Mouse (Mus musculus) C2C12 (cell line): ENCODE measurements at regions not wholly inside any gene's neighbourhood (a gene's known extent, or its start where the extent isn't known, plus 50 kb on each side); places are given as distances from the start of the nearest gene placed in this dataset.

Source experiments
- H3K27me3 ChIP-seq: one replicate; pipeline ENCODE4 v1.6.1; 2011; ENCODE audit not compliant: control insufficient read depth, insufficient read depth, insufficient read length
- H3K36me3 ChIP-seq: one replicate; pipeline ENCODE4 v1.6.1; 2011; ENCODE audit not compliant: control insufficient read depth, insufficient read depth
- H3K4me3 ChIP-seq: one replicate; pipeline ENCODE4 v1.5.1; 2011; ENCODE audit warnings: mild to moderate bottlenecking, control low read depth; ENCODE audit not compliant: poor library complexity, insufficient read depth, severe bottlenecking
- H3K79me2 ChIP-seq: one replicate; pipeline ENCODE4 v1.6.1; 2011; ENCODE audit not compliant: control insufficient read depth, insufficient read depth
- H3K79me3 ChIP-seq: one replicate; pipeline ENCODE4 v1.6.1; 2011; ENCODE audit warnings: low read depth, control low read depth
- H3ac ChIP-seq: one replicate; pipeline ENCODE3; 2011; ENCODE audit warnings: low read depth; ENCODE audit not compliant: control insufficient read depth, insufficient read length
- CEBPB ChIP-seq: IDR thresholded peaks from one replicate; pipeline ENCODE4 v1.6.1; 2011; ENCODE audit warnings: low read depth, mild to moderate bottlenecking, control low read depth, moderate library complexity
- CTCF ChIP-seq: IDR thresholded peaks from one replicate; pipeline ENCODE4 v1.5.1; 2011; ENCODE audit not compliant: control insufficient read depth, insufficient read depth, insufficient read length
- FOSL1 ChIP-seq: IDR thresholded peaks from one replicate; pipeline ENCODE4 v1.8.0; 2011; ENCODE audit warnings: mild to moderate bottlenecking, low read length; ENCODE audit not compliant: poor library complexity, insufficient read depth, severe bottlenecking
- MAX ChIP-seq: IDR thresholded peaks from one replicate; pipeline ENCODE4 v1.6.1; 2011; ENCODE audit warnings: mild to moderate bottlenecking, control low read depth
- MYOD1 ChIP-seq: IDR thresholded peaks from one replicate; pipeline ENCODE4 v1.6.1; 2011; ENCODE audit warnings: low read depth; ENCODE audit not compliant: control insufficient read depth, insufficient read length
- MYOG ChIP-seq: IDR thresholded peaks from one replicate; pipeline ENCODE4 v1.6.1; 2011; ENCODE audit not compliant: control insufficient read depth, insufficient read length; ENCODE audit errors: extremely low read depth
- USF1 ChIP-seq: IDR thresholded peaks from one replicate; pipeline ENCODE4 v1.6.1; 2011; ENCODE audit warnings: low read depth, mild to moderate bottlenecking, control low read depth, moderate library complexity

GRCm38 (mm10) chr3:82781464-82781863, 94.8 kb downstream of the Rbm46 start:
- H3K79me2 ChIP-seq = no peaks in the 10 kb centered on the region
- no peaks in the 10 kb centered on the region for H3K79me3 ChIP-seq
- H3K36me3 ChIP-seq = no peaks in the 10 kb centered on the region
- H3K4me3 ChIP-seq = no peak overlapping the region
- TF ChIP-seq CEBPB = no peak
- no peak for TF ChIP-seq MYOG
- TF ChIP-seq MYOD1 = no peak
- no peak for TF ChIP-seq FOSL1
- TF ChIP-seq CTCF = no peak
- no peak for TF ChIP-seq USF1
- no peak for TF ChIP-seq MAX
- no peaks in the 10 kb centered on the region for H3K27me3 ChIP-seq
- no peak overlapping the region for H3ac ChIP-seq

DNA sequence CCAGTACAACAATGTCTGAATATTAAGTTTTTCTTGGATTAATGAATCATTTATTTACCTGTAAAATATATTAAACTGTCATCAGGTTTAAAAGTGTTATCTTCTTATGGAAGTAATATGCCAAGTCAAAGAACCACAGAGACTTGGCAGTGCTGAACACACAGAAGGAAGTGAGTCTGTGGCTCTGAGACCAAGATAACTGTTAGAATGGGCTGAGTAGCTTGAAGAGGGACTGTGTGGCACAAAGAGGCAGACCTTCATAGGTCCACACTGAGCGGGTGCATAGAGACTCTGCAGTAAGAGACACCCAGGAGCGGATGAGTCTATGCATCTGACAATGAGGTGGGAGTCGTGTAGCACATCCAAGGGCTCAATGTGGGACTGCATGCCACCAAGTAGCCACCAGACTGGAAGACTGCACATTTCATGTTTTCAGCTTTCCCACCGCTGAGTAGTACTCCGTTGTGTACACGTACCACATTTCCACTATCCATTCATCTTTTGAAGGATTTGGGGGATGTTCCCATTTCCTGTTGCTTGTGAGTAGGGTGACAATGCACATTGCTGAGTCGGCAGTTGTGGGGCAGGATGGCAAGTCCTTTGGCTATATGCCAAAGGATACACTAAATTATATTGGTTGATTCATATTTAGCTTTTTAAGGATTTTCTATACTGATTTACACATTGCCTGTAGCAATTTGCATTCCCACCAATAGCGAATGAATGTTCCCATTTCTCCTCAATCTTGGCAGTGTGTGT, 105.6 kb downstream of the Rbm46 start:
- Histone ChIP-seq H3K79me3 (no peaks in the 10 kb centered on the region), H3ac (no peak overlapping the region), H3K36me3 (no peaks in the 10 kb centered on the region), H3K79me2 (no peaks in the 10 kb centered on the region), H3K27me3 (no peaks in the 10 kb centered on the region), H3K4me3 (no peak overlapping the region)
- TF ChIP-seq FOSL1 (no peak), CTCF (no peak)

- Histone ChIP-seq H3ac (no peak overlapping the region), H3K79me3 (no peaks in the 10 kb centered on the region), H3K27me3 (no peaks in the 10 kb centered on the region), H3K79me2 (no peaks in the 10 kb centered on the region), H3K36me3 (no peaks in the 10 kb centered on the region), H3K4me3 (no peak overlapping the region)
- TF ChIP-seq MAX (no peak), MYOD1 (no peak), USF1 (no peak), FOSL1 (no peak), CTCF (no peak), CEBPB (no peak), MYOG (no peak)
Measured at GRCm38 (mm10) chr3:82767484-82767883, 108.8 kb downstream of the Rbm46 start.

DNA sequence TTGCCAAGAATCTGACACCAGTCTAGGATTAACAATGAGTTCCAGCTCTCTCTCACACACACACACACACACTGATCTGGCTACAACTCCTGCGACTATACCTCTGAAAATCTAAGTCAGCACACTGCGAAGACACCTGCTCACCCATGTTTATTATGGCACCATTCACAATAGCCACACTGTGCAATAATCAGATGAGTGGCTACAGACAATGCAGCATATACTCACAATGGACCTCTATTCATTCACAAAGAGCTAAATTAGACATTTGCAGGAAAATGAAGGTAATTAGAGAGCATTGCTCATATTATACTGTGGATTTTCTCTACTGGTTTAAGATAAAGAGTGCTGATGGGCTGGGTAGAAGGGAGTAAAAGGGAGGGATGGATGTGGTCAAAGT, 116.3 kb downstream of the Rbm46 start:
- Histone ChIP-seq H3ac (no peak overlapping the region), H3K79me3 (no peaks in the 10 kb centered on the region), H3K4me3 (no peak overlapping the region), H3K79me2 (no peaks in the 10 kb centered on the region), H3K27me3 (no peaks in the 10 kb centered on the region), H3K36me3 (no peaks in the 10 kb centered on the region)
- TF ChIP-seq MYOG = no peak
- TF ChIP-seq CTCF = no peak
- TF ChIP-seq MAX = no peak
- no peak for TF ChIP-seq MYOD1
- TF ChIP-seq USF1 = no peak
- no peak for TF ChIP-seq FOSL1
- no peak for TF ChIP-seq CEBPB

- Histone ChIP-seq H3K27me3 (no peaks in the 10 kb centered on the region), H3K36me3 (no peaks in the 10 kb centered on the region), H3ac (no peak overlapping the region), H3K4me3 (no peak overlapping the region), H3K79me3 (no peaks in the 10 kb centered on the region), H3K79me2 (no peaks in the 10 kb centered on the region)
- TF ChIP-seq MAX = no peak
- TF ChIP-seq MYOD1 = no peak
- TF ChIP-seq CTCF = no peak
- TF ChIP-seq MYOG = no peak
- no peak for TF ChIP-seq USF1
- TF ChIP-seq FOSL1 = no peak
- no peak for TF ChIP-seq CEBPB
Measured at GRCm38 (mm10) chr3:82758967-82759366, 117.3 kb downstream of the Rbm46 start.

DNA sequence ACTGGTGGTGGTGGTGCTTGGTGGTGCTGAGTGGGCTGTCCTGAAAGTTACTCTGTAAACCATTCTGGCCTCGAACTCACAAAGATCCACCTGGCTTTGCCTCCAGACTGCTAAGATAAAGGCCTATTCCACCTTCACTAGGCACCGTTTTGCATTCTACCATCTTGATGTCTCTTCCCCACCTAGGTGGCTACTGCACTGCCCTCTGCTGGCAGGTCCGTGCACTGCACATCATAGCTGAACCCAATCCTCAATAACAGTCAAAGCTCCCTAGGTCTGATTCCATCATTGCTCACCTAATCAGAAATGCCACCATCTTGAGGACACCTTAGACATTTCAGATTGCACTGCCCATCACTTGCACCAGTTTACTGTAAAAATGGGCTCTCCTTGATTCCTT, 150.7 kb downstream of the Rbm46 start:
- H3K4me3 ChIP-seq = no peak overlapping the region
- no peaks in the 10 kb centered on the region for H3K36me3 ChIP-seq
- no peak overlapping the region for H3ac ChIP-seq
- H3K27me3 ChIP-seq = no peaks in the 10 kb centered on the region
- no peaks in the 10 kb centered on the region for H3K79me2 ChIP-seq
- TF ChIP-seq MYOG = no peak
- TF ChIP-seq CTCF = peak; percentile 52
- H3K79me3 ChIP-seq = no peaks in the 10 kb centered on the region
